Mouse (Mus musculus) hindbrain, postnatal 0 days (tissue): Measurements from ENCODE around the gene Rin2. TPM values are rescaled to one million over a fixed set of nuclear protein-coding genes. Genes with fewer than 3 reads are reported as not detected.

Source experiments
- ATAC-seq: fragments of 200-750 bp; cut with Nextera tagmentation; 2 replicates; pipeline ENCODE4 v1.8.0; 2017; ENCODE audit warnings: mild to moderate bottlenecking, moderate TSS enrichment, moderate library complexity
- DNase-seq: peaks from one replicate; pipeline ENCODE4 v3.0.0-alpha.2; 2015; ENCODE audit warnings: low spot score
- H3K27ac ChIP-seq: fragments of 300-500 bp; sonication (generic); 2 replicates; pipeline ENCODE4 v1.5.1; 2014; ENCODE audit warnings: mild to moderate bottlenecking
- H3K27me3 ChIP-seq: fragments of 300-500 bp; sonication (generic); 2 replicates; pipeline ENCODE4 v1.6.1; 2014; ENCODE audit warnings: low read length, mixed read lengths; ENCODE audit not compliant: insufficient read depth
- H3K36me3 ChIP-seq: fragments of 300-500 bp; sonication (generic); 2 replicates; pipeline ENCODE4 v1.6.1; 2014; ENCODE audit warnings: low read length, mixed read lengths; ENCODE audit not compliant: insufficient read depth
- H3K4me1 ChIP-seq: fragments of 300-500 bp; sonication (generic); 2 replicates; pipeline ENCODE4 v1.6.1; 2014; ENCODE audit warnings: antibody characterized with exemption, low read length, mixed read lengths; ENCODE audit not compliant: insufficient read depth
- H3K4me2 ChIP-seq: fragments of 300-500 bp; sonication (generic); 2 replicates; pipeline ENCODE4 v1.6.1; 2014; ENCODE audit warnings: low read depth, mild to moderate bottlenecking, low read length, moderate library complexity, mixed read lengths
- H3K4me3 ChIP-seq: fragments of 300-500 bp; sonication (generic); 2 replicates; pipeline ENCODE4 v1.5.1; 2014; ENCODE audit warnings: low read length
- H3K9ac ChIP-seq: fragments of 300-500 bp; sonication (generic); replicated peaks from 2 replicates; pipeline ENCODE4 v1.6.1; 2014; ENCODE audit warnings: mild to moderate bottlenecking, low read length, moderate library complexity, mixed read lengths
- H3K9me3 ChIP-seq: fragments of 300-500 bp; sonication (generic); 2 replicates; pipeline ENCODE4 v1.6.1; 2016; ENCODE audit warnings: low read length, mixed read lengths
- CTCF ChIP-seq: IDR thresholded peaks from 2 replicates; pipeline ENCODE4 v1.5.1; 2016; ENCODE audit warnings: antibody characterized with exemption, control low read depth, low read depth
- WGBS: fragments of 180-500 bp; shearing (Covaris S2); extraction: QIAGEN DNeasy Blood & Tissue Kit; methylation state at CpG from one replicate; pipeline ENCODE4 v1.1.7; 2014; 5-methylcytosine and 5-hydroxymethylcytosine counted together
- polyA plus RNA-seq: library from polyadenylated mRNA; unstranded; fragments of >200 nt; fragmentation: Nextera tagmentation; extraction: Ambion mirVana; gene quantifications from 2 replicates; pipeline ENCODE4 v1.2.1, GENCODE M21; 2015
- total RNA-seq: library from RNA; depleted of rRNA; stranded (reverse); fragments of >200 nt; gene quantifications from 2 replicates; pipeline ENCODE4 v1.2.3, GENCODE M21; 2014

Gene Rin2
- total and polyA plus RNA-seq, 2 experiments from 2014 or later, result 9.4 to 11.7 TPM

- WGBS, result 82% methylated on average over 4 of the region's 4 CpGs
- no peak for DNase-seq
- Histone ChIP-seq H3K4me1 (peaks cover 11% of the 10 kb centered on the region; the same call in 1 of the 2 replicates), H3K9me3 (no peaks in the 10 kb centered on the region), H3K9ac (no peak overlapping the region), H3K4me3 (no peak overlapping the region), H3K27me3 (no peaks in the 10 kb centered on the region), H3K27ac (no peak overlapping the region), H3K36me3 (no peaks in the 10 kb centered on the region), H3K4me2 (no peak overlapping the region)
- ATAC-seq, result no peak
- TF ChIP-seq CTCF, result no peak
Observed at GRCm38 (mm10) chr2:145829231-145829630, 154.2 kb downstream of the Rin2 start.

GRCm38 (mm10) chr2:145830417-145830816, 155.4 kb downstream of the Rin2 start:
- Histone ChIP-seq H3K27me3 (no peaks in the 10 kb centered on the region), H3K9ac (no peak overlapping the region), H3K36me3 (no peaks in the 10 kb centered on the region), H3K4me1 (peaks cover 11% of the 10 kb centered on the region; the same call in 1 of the 2 replicates), H3K9me3 (no peaks in the 10 kb centered on the region), H3K4me3 (no peak overlapping the region), H3K27ac (no peak overlapping the region), H3K4me2 (no peak overlapping the region)
- WGBS, result 83% methylated on average over 3 of the region's 3 CpGs
- DNase-seq (no peak), ATAC-seq (no peak)
- TF ChIP-seq CTCF, result no peak

- Histone ChIP-seq H3K27me3 (no peaks in the 10 kb centered on the region), H3K4me3 (0 out of 2 replicates have a peak overlapping the region, but pooled peaks have one; percentile 2), H3K9ac (no peak overlapping the region), H3K4me2 (peak overlapping the region; percentile 37), H3K36me3 (no peaks in the 10 kb centered on the region), H3K4me1 (peaks cover 11% of the 10 kb centered on the region; the same call in 1 of the 2 replicates), H3K27ac (peak overlapping the region; percentile 76), H3K9me3 (no peaks in the 10 kb centered on the region)
- DNase-seq (peak; percentile 80), ATAC-seq (peak; percentile 93)
- 27% methylated on average over 17 of the region's 17 CpGs for WGBS
- no peak for TF ChIP-seq CTCF
Observed at GRCm38 (mm10) chr2:145831949-145832835, 157.2 kb downstream of the Rin2 start.

GRCm38 (mm10) chr2:145832836-145833221, 157.8 kb downstream of the Rin2 start:
- DNase-seq, result no peak
- no peaks in the 10 kb centered on the region for H3K27me3 ChIP-seq
- ATAC-seq, result no peak
- peak overlapping the region; percentile 37 for H3K4me2 ChIP-seq
- 54% methylated on average over 5 of the region's 5 CpGs for WGBS
- H3K4me3 ChIP-seq, result no peak overlapping the region
- peaks cover 11% of the 10 kb centered on the region; the same call in 1 of the 2 replicates for H3K4me1 ChIP-seq
- H3K36me3 ChIP-seq, result no peaks in the 10 kb centered on the region
- peak; percentile 12; the same call in 1 of the 2 replicates for TF ChIP-seq CTCF
- H3K27ac ChIP-seq, result peak overlapping the region; percentile 76
- no peak overlapping the region for H3K9ac ChIP-seq
- no peaks in the 10 kb centered on the region for H3K9me3 ChIP-seq

GRCm38 (mm10) chr2:145833341-145833740, 158.3 kb downstream of the Rin2 start:
- H3K36me3 ChIP-seq, result no peaks in the 10 kb centered on the region
- no peak for TF ChIP-seq CTCF
- peaks cover 11% of the 10 kb centered on the region; the same call in 1 of the 2 replicates for H3K4me1 ChIP-seq
- H3K4me2 ChIP-seq, result no peak overlapping the region
- no peak overlapping the region for H3K4me3 ChIP-seq
- no peaks in the 10 kb centered on the region for H3K9me3 ChIP-seq
- ATAC-seq (no peak), DNase-seq (no peak)
- WGBS, result 71% methylated on average over 3 of the region's 3 CpGs
- H3K27ac ChIP-seq, result peak overlapping the region; percentile 76
- no peaks in the 10 kb centered on the region for H3K27me3 ChIP-seq
- no peak overlapping the region for H3K9ac ChIP-seq

GRCm38 (mm10) chr2:145835920-145836319, 160.9 kb downstream of the Rin2 start:
- WGBS, result 89% methylated on average over 1 of the region's 1 CpGs
- no peak for TF ChIP-seq CTCF

GRCm38 (mm10) chr2:145838675-145839074, 163.7 kb downstream of the Rin2 start:
- Histone ChIP-seq H3K27ac (no peak overlapping the region), H3K9me3 (no peaks in the 10 kb centered on the region), H3K4me1 (no peaks in the 10 kb centered on the region), H3K27me3 (no peaks in the 10 kb centered on the region), H3K4me3 (no peak overlapping the region), H3K36me3 (no peaks in the 10 kb centered on the region), H3K4me2 (no peak overlapping the region), H3K9ac (no peak overlapping the region)
- WGBS, result 91% methylated on average over 3 of the region's 3 CpGs
- TF ChIP-seq CTCF, result no peak
- DNase-seq (no peak), ATAC-seq (no peak)

More at GRCm38 (mm10) chr2:145835920-145836319, 160.9 kb downstream of the Rin2 start:
- H3K9me3 ChIP-seq, result no peaks in the 10 kb centered on the region
- H3K4me2 ChIP-seq, result no peak overlapping the region
- H3K4me1 ChIP-seq, result peaks cover 11% of the 10 kb centered on the region; the same call in 1 of the 2 replicates
- H3K4me3 ChIP-seq, result no peak overlapping the region
- DNase-seq, result no peak
- no peak overlapping the region for H3K9ac ChIP-seq
- no peaks in the 10 kb centered on the region for H3K27me3 ChIP-seq
- H3K27ac ChIP-seq, result no peak overlapping the region
- ATAC-seq, result no peak
- no peaks in the 10 kb centered on the region for H3K36me3 ChIP-seq
